Mouse (Mus musculus) spleen, adult 2 months (tissue): ENCODE measurements around the gene Phactr1. TPM values are rescaled to one million over a fixed set of nuclear protein-coding genes. Genes with fewer than 3 reads are reported as not detected.

ENCODE experiments used
- DNase-seq, 2 experiments: peaks; one replicate each; pipeline versions ENCODE4 v3.0.0 to v3.0.0-alpha.2; 2012 to 2021; ENCODE audit warnings: low spot score in 2 of 2, low read depth in 1 of 2
- H3K27ac ChIP-seq: fragments of 200-500 bp; 2 replicates; pipeline ENCODE4 v1.5.1; 2012; ENCODE audit warnings: low read length, inconsistent platforms; ENCODE audit not compliant: insufficient read depth
- H3K27me3 ChIP-seq: fragments of 200-500 bp; 2 replicates; pipeline ENCODE4 v1.6.1; 2012; ENCODE audit warnings: mild to moderate bottlenecking, moderate library complexity, low read length, inconsistent platforms; ENCODE audit not compliant: control insufficient read depth, insufficient read depth
- H3K36me3 ChIP-seq: fragments of 200-500 bp; 2 replicates; pipeline ENCODE4 v1.6.1; 2012; ENCODE audit warnings: mild to moderate bottlenecking, low read length, inconsistent platforms; ENCODE audit not compliant: control insufficient read depth, insufficient read depth
- H3K4me1 ChIP-seq: fragments of 200-500 bp; 2 replicates; pipeline ENCODE4 v1.6.1; 2011; ENCODE audit warnings: inconsistent platforms; ENCODE audit not compliant: control insufficient read depth, insufficient read depth, insufficient read length
- H3K4me3 ChIP-seq: fragments of 200-500 bp; 2 replicates; pipeline ENCODE4 v1.5.1; 2011; ENCODE audit warnings: mild to moderate bottlenecking, inconsistent platforms; ENCODE audit not compliant: insufficient read depth, insufficient read length; ENCODE audit errors: extremely low read depth
- CTCF ChIP-seq: fragments of 200-500 bp; IDR thresholded peaks from 2 replicates; pipeline ENCODE4 v1.5.1; 2011; ENCODE audit warnings: mild to moderate bottlenecking, inconsistent platforms; ENCODE audit not compliant: insufficient read depth, insufficient read length, insufficient replicate concordance; ENCODE audit errors: extremely low read depth
- POLR2A ChIP-seq: fragments of 200-500 bp; IDR thresholded peaks from 2 replicates; pipeline ENCODE4 v1.6.1; 2011; ENCODE audit warnings: low read depth, low read length, inconsistent platforms
- WGBS: fragments of 180-500 bp; shearing (Covaris S2); methylation state at CpG from one replicate; pipeline ENCODE4 v1.1.7; 2018; 5-methylcytosine and 5-hydroxymethylcytosine counted together
- polyA plus RNA-seq: library from polyadenylated mRNA; depleted of rRNA; stranded (reverse); fragments of >200 nt; gene quantifications from 2 replicates; pipeline ENCODE4 v1.2.3, GENCODE M21; 2012

Gene Phactr1
- polyA plus RNA-seq, 1 experiment, result 0.33 TPM

- no peak overlapping the region for H3K27ac ChIP-seq
- H3K4me1 ChIP-seq, result no peaks in the 10 kb centered on the region
- 91% methylated on average over 6 of the region's 6 CpGs for WGBS
- DNase-seq, result no peak
- TF ChIP-seq CTCF (no peak), POLR2A (no peak)
- no peak overlapping the region for H3K4me3 ChIP-seq
- no peaks in the 10 kb centered on the region for H3K27me3 ChIP-seq
- no peaks in the 10 kb centered on the region for H3K36me3 ChIP-seq
Measured at GRCm38 (mm10) chr13:42800523-42800922, 120.1 kb downstream of the Phactr1 start.

GRCm38 (mm10) chr13:42804314-42804713 lies 123.9 kb downstream of the Phactr1 start:
- H3K4me3 ChIP-seq, result no peak overlapping the region
- H3K27ac ChIP-seq, result no peak overlapping the region
- no peaks in the 10 kb centered on the region for H3K27me3 ChIP-seq
- no peaks in the 10 kb centered on the region for H3K4me1 ChIP-seq
- WGBS, result 59% methylated on average over 9 of the region's 9 CpGs
- no peaks in the 10 kb centered on the region for H3K36me3 ChIP-seq
- no peak for DNase-seq
- TF ChIP-seq CTCF, result no peak
- no peak for TF ChIP-seq POLR2A

- H3K27ac ChIP-seq, result no peak overlapping the region
- no peak overlapping the region for H3K4me3 ChIP-seq
- DNase-seq, result no peak
- no peaks in the 10 kb centered on the region for H3K27me3 ChIP-seq
- TF ChIP-seq CTCF (no peak), POLR2A (no peak)
- no peaks in the 10 kb centered on the region for H3K36me3 ChIP-seq
- 28% methylated on average over 7 of the region's 7 CpGs for WGBS
- no peaks in the 10 kb centered on the region for H3K4me1 ChIP-seq
Measured at GRCm38 (mm10) chr13:42812762-42813161, 132.3 kb downstream of the Phactr1 start.

GRCm38 (mm10) chr13:42818378-42818777 lies 138.0 kb downstream of the Phactr1 start:
- TF ChIP-seq POLR2A (no peak), CTCF (peak; percentile 62; the same call in 1 of the 2 replicates)
- Histone ChIP-seq H3K4me3 (no peak overlapping the region), H3K36me3 (no peaks in the 10 kb centered on the region), H3K27me3 (no peaks in the 10 kb centered on the region), H3K4me1 (no peaks in the 10 kb centered on the region), H3K27ac (no peak overlapping the region)
- 44% methylated on average over 10 of the region's 10 CpGs for WGBS
- DNase-seq, result peak in 1 of 2 experiments; percentile 50

GRCm38 (mm10) chr13:42820513-42820912 lies 140.1 kb downstream of the Phactr1 start:
- H3K27ac ChIP-seq, result no peak overlapping the region
- no peaks in the 10 kb centered on the region for H3K27me3 ChIP-seq
- H3K36me3 ChIP-seq, result no peaks in the 10 kb centered on the region
- WGBS, result 86% methylated on average over 9 of the region's 9 CpGs
- no peak for DNase-seq
- H3K4me1 ChIP-seq, result no peaks in the 10 kb centered on the region
- H3K4me3 ChIP-seq, result no peak overlapping the region
- TF ChIP-seq CTCF (no peak), POLR2A (no peak)

GRCm38 (mm10) chr13:42821426-42822106 lies 141.1 kb downstream of the Phactr1 start:
- Histone ChIP-seq H3K27ac (no peak overlapping the region), H3K4me1 (no peaks in the 10 kb centered on the region), H3K4me3 (no peak overlapping the region), H3K36me3 (no peaks in the 10 kb centered on the region), H3K27me3 (no peaks in the 10 kb centered on the region)
- WGBS, result 85% methylated on average over 15 of the region's 15 CpGs
- no peak for DNase-seq
- no peak for TF ChIP-seq CTCF
- no peak for TF ChIP-seq POLR2A

GRCm38 (mm10) chr13:42822545-42822944 lies 142.1 kb downstream of the Phactr1 start:
- no peak overlapping the region for H3K4me3 ChIP-seq
- H3K27me3 ChIP-seq, result no peaks in the 10 kb centered on the region
- TF ChIP-seq CTCF (peak; percentile 57; the same call in 1 of the 2 replicates), POLR2A (no peak)
- no peak overlapping the region for H3K27ac ChIP-seq
- no peaks in the 10 kb centered on the region for H3K36me3 ChIP-seq
- WGBS, result 21% methylated on average over 10 of the region's 10 CpGs
- H3K4me1 ChIP-seq, result no peaks in the 10 kb centered on the region; the same call in 1 of the 2 replicates
- peak in 1 of 2 experiments; percentile 55 for DNase-seq
